Mouse (Mus musculus) yolk sac, embryonic 10.5 days (tissue): ENCODE results near the gene Gpc5.

Experiments used
- DNase-seq: peaks from one replicate; pipeline ENCODE4 v3.0.0-alpha.2; 2017; ENCODE audit warnings: low spot score

Gene Gpc5

GRCm38 (mm10) chr14:115365320-115365935, 273.4 kb downstream of the Gpc5 start:
- no peak for DNase-seq

- DNase-seq, result peak; percentile 28
Measured at GRCm38 (mm10) chr14:115369611-115370167, 277.7 kb downstream of the Gpc5 start.

GRCm38 (mm10) chr14:115371131-115371530, 279.1 kb downstream of the Gpc5 start:
- DNase-seq, result no peak

GRCm38 (mm10) chr14:115391831-115392230, 299.8 kb downstream of the Gpc5 start:
- no peak for DNase-seq

- peak; percentile 7 for DNase-seq
Measured at GRCm38 (mm10) chr14:115392894-115393524, 301.0 kb downstream of the Gpc5 start.

- no peak for DNase-seq
Measured at GRCm38 (mm10) chr14:115406596-115406995, 314.6 kb downstream of the Gpc5 start.

- no peak for DNase-seq
Measured at GRCm38 (mm10) chr14:115407309-115407930, 315.4 kb downstream of the Gpc5 start.

GRCm38 (mm10) chr14:115410881-115411280, 318.9 kb downstream of the Gpc5 start:
- no peak for DNase-seq

GRCm38 (mm10) chr14:115411513-115412174, 319.6 kb downstream of the Gpc5 start:
- no peak for DNase-seq

GRCm38 (mm10) chr14:115412821-115413220, 320.8 kb downstream of the Gpc5 start:
- DNase-seq, result no peak

- no peak for DNase-seq
Measured at GRCm38 (mm10) chr14:115413429-115413828, 321.4 kb downstream of the Gpc5 start.

GRCm38 (mm10) chr14:115414545-115414944, 322.5 kb downstream of the Gpc5 start:
- no peak for DNase-seq

- DNase-seq, result no peak
Measured at GRCm38 (mm10) chr14:115431967-115432366, 340.0 kb downstream of the Gpc5 start.

- no peak for DNase-seq
Measured at GRCm38 (mm10) chr14:115432368-115432767, 340.4 kb downstream of the Gpc5 start.

- DNase-seq, result no peak
Measured at GRCm38 (mm10) chr14:115436617-115437016, 344.6 kb downstream of the Gpc5 start.

- no peak for DNase-seq
Measured at GRCm38 (mm10) chr14:115444789-115445770, 353.1 kb downstream of the Gpc5 start.

GRCm38 (mm10) chr14:115450938-115451337, 358.9 kb downstream of the Gpc5 start:
- no peak for DNase-seq

GRCm38 (mm10) chr14:115467960-115468359, 375.9 kb downstream of the Gpc5 start:
- DNase-seq, result no peak

- peak; percentile 7 for DNase-seq
Measured at GRCm38 (mm10) chr14:115475234-115475633, 383.2 kb downstream of the Gpc5 start.

GRCm38 (mm10) chr14:115477360-115477759, 385.3 kb downstream of the Gpc5 start:
- DNase-seq, result no peak

GRCm38 (mm10) chr14:115485090-115485489, 393.1 kb downstream of the Gpc5 start:
- no peak for DNase-seq
